Mouse (Mus musculus): Measurements from ENCODE around the gene Zfp97.
"Not testable (repeated sequence)": the region's sequence is repeated elsewhere in the genome, so short reads cannot be mapped to it uniquely, and the experiment has no call there.

GRCm38 (mm10) chr17:17194761-17195160 is 73.5 kb downstream of the Zfp97 start:
- TF ChIP-seq GATA1 (IDR thresholded peaks at IDR 0.05; ENCODE audit: borderline replicate concordance, low read length); FLI1 (IDR thresholded peaks at IDR 0.05; ENCODE audit: low read length): not testable (repeated sequence)
